Mouse (Mus musculus) myocyte (in vitro differentiated cells): ENCODE measurements at regions not wholly inside any gene's neighbourhood (a gene's known extent, or its start where the extent isn't known, plus 50 kb on each side); places are given as distances from the start of the nearest gene placed in this dataset.

Source experiments
- H3K27me3 ChIP-seq: one replicate; pipeline ENCODE4 v1.6.1; 2011; ENCODE audit not compliant: control insufficient read depth, insufficient read depth, insufficient read length
- H3K36me3 ChIP-seq: one replicate; pipeline ENCODE4 v1.6.1; 2011; ENCODE audit not compliant: control insufficient read depth, insufficient read depth
- H3K4me2 ChIP-seq: one replicate; pipeline ENCODE4 v1.6.1; 2011; ENCODE audit warnings: low read depth, control low read depth
- H3K4me3 ChIP-seq: one replicate; pipeline ENCODE4 v1.5.1; 2011; ENCODE audit warnings: mild to moderate bottlenecking, control low read depth, moderate library complexity
- H3K79me2 ChIP-seq: one replicate; pipeline ENCODE4 v1.6.1; 2011; ENCODE audit not compliant: control insufficient read depth, insufficient read depth
- H3ac ChIP-seq: one replicate; pipeline ENCODE4 v1.6.1; 2011; ENCODE audit not compliant: control insufficient read depth, insufficient read length
- CEBPB ChIP-seq: IDR thresholded peaks from 2 replicates; pipeline ENCODE4 v1.6.1; 2011; ENCODE audit warnings: mild to moderate bottlenecking, moderate library complexity; ENCODE audit not compliant: poor library complexity, insufficient read depth, severe bottlenecking
- E2F4 ChIP-seq: IDR thresholded peaks from one replicate; pipeline ENCODE4 v1.6.1; 2011; ENCODE audit warnings: mild to moderate bottlenecking, control low read depth, moderate library complexity; ENCODE audit not compliant: insufficient read depth
- MAX ChIP-seq: IDR thresholded peaks from one replicate; pipeline ENCODE4 v1.6.1; 2011; ENCODE audit warnings: low read depth, mild to moderate bottlenecking, control low read depth
- MYOD1 ChIP-seq, 3 experiments: IDR thresholded peaks; one replicate each; pipeline ENCODE4 v1.6.1; 2011; ENCODE audit warnings: control low read depth in 2 of 3, low read depth in 2 of 3, mild to moderate bottlenecking in 2 of 3, moderate library complexity in 1 of 3; ENCODE audit not compliant: insufficient read length in 2 of 3, control insufficient read depth in 1 of 3
- MYOG ChIP-seq, 3 experiments: IDR thresholded peaks; one replicate each; pipeline ENCODE4 v1.6.1; 2011; ENCODE audit warnings: control low read depth in 2 of 3, low read depth in 2 of 3, mild to moderate bottlenecking in 2 of 3; ENCODE audit not compliant: insufficient read length in 2 of 3, control insufficient read depth in 1 of 3, insufficient read depth in 1 of 3
- POLR2A ChIP-seq: IDR thresholded peaks from one replicate; pipeline ENCODE4 v1.6.1; 2011; ENCODE audit warnings: low read depth, mild to moderate bottlenecking, control low read depth, moderate library complexity; ENCODE audit not compliant: insufficient read length
- POLR2AphosphoS2 ChIP-seq: IDR thresholded peaks from one replicate; pipeline ENCODE4 v1.6.1; 2011; ENCODE audit warnings: low read depth, control low read depth; ENCODE audit not compliant: insufficient read length
- REST ChIP-seq: IDR thresholded peaks from one replicate; pipeline ENCODE4 v1.6.1; 2011; ENCODE audit warnings: mild to moderate bottlenecking, control low read depth, moderate library complexity; ENCODE audit not compliant: insufficient read depth, insufficient read length
- SRF ChIP-seq: IDR thresholded peaks from one replicate; pipeline ENCODE4 v1.6.1; 2011; ENCODE audit warnings: low read depth; ENCODE audit not compliant: control insufficient read depth, insufficient read length
- TCF12 ChIP-seq: IDR thresholded peaks from one replicate; pipeline ENCODE4 v1.6.1; 2011; ENCODE audit warnings: mild to moderate bottlenecking, control low read depth; ENCODE audit not compliant: poor library complexity, insufficient read depth, severe bottlenecking
- TCF3 ChIP-seq: IDR thresholded peaks from one replicate; pipeline ENCODE4 v1.6.1; 2011; ENCODE audit warnings: low read depth, control low read depth; ENCODE audit not compliant: insufficient read length
- USF1 ChIP-seq: IDR thresholded peaks from one replicate; pipeline ENCODE4 v1.6.1; 2011; ENCODE audit warnings: low read depth, mild to moderate bottlenecking, control low read depth, moderate library complexity

DNA sequence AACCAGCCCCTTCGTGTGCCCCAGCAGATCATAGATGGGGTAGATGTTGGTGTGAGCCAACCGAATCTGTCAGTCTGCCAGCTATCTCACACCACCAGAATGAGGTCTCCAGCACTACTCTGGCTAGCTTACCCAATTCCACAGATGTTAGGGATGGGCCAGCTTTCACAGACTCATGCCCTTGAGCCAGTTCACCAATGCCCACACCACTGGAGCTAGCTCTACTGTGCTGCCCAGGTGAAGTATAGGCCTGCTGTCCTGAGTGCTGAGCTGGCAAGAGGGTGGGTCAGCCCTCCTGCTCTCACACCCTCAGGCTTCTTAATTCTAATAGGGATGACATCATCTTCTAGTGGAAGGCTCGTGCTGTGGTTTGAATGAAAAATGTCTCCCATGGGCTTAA is 201.5 kb upstream of the Kdm8 start:
- Histone ChIP-seq H3K79me2 (no peaks in the 10 kb centered on the region), H3K27me3 (no peaks in the 10 kb centered on the region), H3K36me3 (no peaks in the 10 kb centered on the region), H3K4me3 (no peak overlapping the region), H3ac (no peak overlapping the region), H3K4me2 (no peak overlapping the region)
- TF ChIP-seq POLR2A (no peak), MAX (no peak)

DNA sequence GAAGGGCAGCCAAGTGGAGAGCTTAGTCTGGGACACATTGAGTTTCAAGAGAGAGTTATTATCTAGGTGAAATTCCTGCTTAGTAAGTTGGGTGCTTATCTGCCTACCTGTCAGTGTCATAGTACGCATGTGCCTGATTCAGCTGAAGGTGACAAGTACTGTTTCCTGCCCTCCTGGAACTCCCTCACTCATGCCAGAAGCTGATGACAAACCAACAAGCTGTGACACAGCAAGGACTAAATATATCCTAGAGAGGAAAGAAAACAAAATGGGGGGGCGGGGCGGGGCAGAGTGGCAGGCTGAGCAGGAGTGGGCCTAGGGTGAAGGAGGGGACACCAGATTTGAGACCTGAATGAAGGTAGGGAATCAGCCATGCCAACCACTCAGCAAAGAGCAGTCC is 196.1 kb upstream of the Kdm8 start:
- no peak overlapping the region for H3K4me2 ChIP-seq
- TF ChIP-seq REST (no peak), CEBPB (no peak), TCF3 (no peak), TCF12 (no peak), MAX (no peak), POLR2A (no peak), SRF (no peak), E2F4 (no peak), MYOG (IDR thresholded peaks at IDR 0.05; ENCODE audit: control insufficient read depth in 1 of 3, insufficient read depth in 1 of 3, insufficient read length in 2 of 3, low read depth in 2 of 3) (no peak), MYOD1 (IDR thresholded peaks at IDR 0.05; ENCODE audit: control insufficient read depth in 1 of 3, insufficient read length in 2 of 3, low read depth in 2 of 3) (no peak), POLR2AphosphoS2 (no peak), USF1 (no peak)
- H3K27me3 ChIP-seq, result no peaks in the 10 kb centered on the region
- no peaks in the 10 kb centered on the region for H3K79me2 ChIP-seq
- no peak overlapping the region for H3K4me3 ChIP-seq
- no peaks in the 10 kb centered on the region for H3K36me3 ChIP-seq
- H3ac ChIP-seq, result no peak overlapping the region

DNA sequence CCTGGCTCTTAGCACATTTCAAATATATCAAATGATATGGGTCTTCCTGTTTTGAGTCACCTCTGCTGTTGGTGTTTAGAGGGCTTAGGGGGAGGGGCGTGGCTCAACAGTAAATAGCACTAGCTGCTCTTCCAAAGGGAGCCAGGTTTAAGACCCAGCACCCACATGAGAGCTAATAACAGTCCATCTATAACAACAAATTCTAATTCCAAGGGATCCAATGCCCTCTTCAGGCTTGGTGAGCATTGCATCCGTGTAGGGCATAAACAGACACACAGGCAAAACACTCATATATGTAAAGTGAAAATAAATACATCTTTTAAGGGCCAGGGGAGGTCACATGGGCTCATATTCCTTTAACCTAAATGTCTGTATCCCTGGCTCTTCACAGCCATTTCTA is 194.1 kb upstream of the Kdm8 start:
- TF ChIP-seq E2F4 (no peak), USF1 (no peak), POLR2AphosphoS2 (no peak), MYOG (IDR thresholded peaks at IDR 0.05; ENCODE audit: control insufficient read depth in 1 of 3, insufficient read depth in 1 of 3, insufficient read length in 2 of 3, low read depth in 2 of 3) (no peak), SRF (no peak), MYOD1 (IDR thresholded peaks at IDR 0.05; ENCODE audit: control insufficient read depth in 1 of 3, insufficient read length in 2 of 3, low read depth in 2 of 3) (no peak), MAX (no peak), CEBPB (no peak), TCF12 (no peak), REST (no peak), POLR2A (no peak), TCF3 (no peak)
- Histone ChIP-seq H3K36me3 (no peaks in the 10 kb centered on the region), H3ac (no peak overlapping the region), H3K27me3 (no peaks in the 10 kb centered on the region), H3K4me2 (no peak overlapping the region), H3K4me3 (no peak overlapping the region), H3K79me2 (no peaks in the 10 kb centered on the region)

DNA sequence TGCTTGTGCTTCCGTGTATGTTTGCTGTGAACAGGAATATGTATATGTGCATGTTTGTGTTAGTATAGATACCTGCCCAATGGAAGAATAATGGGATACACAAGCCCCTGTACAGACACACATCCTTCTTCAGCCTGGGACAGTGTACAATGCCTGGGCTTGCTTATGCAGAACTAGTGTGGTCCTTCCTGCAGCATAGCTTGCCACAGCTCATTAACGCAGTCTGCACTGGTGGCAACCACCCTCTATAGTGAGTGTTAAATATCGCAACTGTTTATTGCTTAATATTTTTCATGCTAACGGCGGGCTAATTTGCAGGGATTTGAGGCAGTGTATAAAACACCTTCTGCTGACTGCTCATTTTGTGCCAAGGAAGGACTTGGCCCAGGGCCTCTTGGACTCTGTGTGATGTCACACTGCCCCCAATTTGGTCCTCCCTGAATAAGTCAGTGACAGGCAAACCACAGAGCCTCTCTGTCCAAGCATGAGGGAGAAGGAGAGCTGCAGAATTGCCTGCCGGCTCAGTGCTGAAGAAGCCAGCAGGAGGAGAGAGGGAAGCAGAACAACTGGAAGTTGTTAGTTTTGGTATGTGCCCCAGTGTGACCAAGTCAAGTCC is 193.4 kb upstream of the Kdm8 start:
- Histone ChIP-seq H3K36me3 (no peaks in the 10 kb centered on the region), H3K4me2 (no peak overlapping the region), H3ac (no peak overlapping the region), H3K4me3 (no peak overlapping the region), H3K79me2 (no peaks in the 10 kb centered on the region), H3K27me3 (no peaks in the 10 kb centered on the region)
- TF ChIP-seq TCF3, result no peak
- TF ChIP-seq POLR2A, result no peak
- no peak for TF ChIP-seq REST
- TF ChIP-seq POLR2AphosphoS2, result no peak
- TF ChIP-seq MYOG (IDR thresholded peaks at IDR 0.05; ENCODE audit: control insufficient read depth in 1 of 3, insufficient read depth in 1 of 3, insufficient read length in 2 of 3, low read depth in 2 of 3), result no peak
- no peak for TF ChIP-seq USF1
- TF ChIP-seq MAX, result no peak
- no peak for TF ChIP-seq SRF
- no peak for TF ChIP-seq CEBPB
- no peak for TF ChIP-seq MYOD1 (IDR thresholded peaks at IDR 0.05; ENCODE audit: control insufficient read depth in 1 of 3, insufficient read length in 2 of 3, low read depth in 2 of 3)
- TF ChIP-seq E2F4, result no peak
- TF ChIP-seq TCF12, result no peak

DNA sequence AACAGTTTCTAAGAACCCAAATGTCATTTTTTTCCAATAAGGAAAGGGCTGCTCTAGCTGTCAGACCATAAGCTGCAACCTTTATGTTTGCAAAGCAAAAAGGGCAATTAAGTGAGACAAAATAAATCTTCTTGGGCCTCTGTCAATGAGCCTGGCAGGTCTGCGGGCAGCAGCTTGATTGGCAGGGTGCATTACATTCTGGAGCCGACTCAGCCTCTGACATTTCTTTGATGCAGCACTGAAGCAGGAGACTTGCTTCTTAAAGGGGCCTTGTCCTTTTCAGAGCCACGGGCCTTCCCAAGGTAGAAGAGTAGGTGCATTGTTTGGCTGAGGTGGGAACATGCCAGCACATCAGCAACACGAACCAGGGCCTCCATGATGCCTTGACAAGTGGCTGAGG is 190.2 kb upstream of the Kdm8 start:
- Histone ChIP-seq H3K4me2 (no peak overlapping the region), H3ac (no peak overlapping the region), H3K36me3 (no peaks in the 10 kb centered on the region), H3K4me3 (no peak overlapping the region), H3K27me3 (no peaks in the 10 kb centered on the region), H3K79me2 (no peaks in the 10 kb centered on the region)
- no peak for TF ChIP-seq TCF3
- no peak for TF ChIP-seq POLR2AphosphoS2
- no peak for TF ChIP-seq MAX
- no peak for TF ChIP-seq E2F4
- TF ChIP-seq POLR2A, result no peak
- no peak for TF ChIP-seq MYOD1 (IDR thresholded peaks at IDR 0.05; ENCODE audit: control insufficient read depth in 1 of 3, insufficient read length in 2 of 3, low read depth in 2 of 3)
- TF ChIP-seq CEBPB, result no peak
- TF ChIP-seq USF1, result no peak
- TF ChIP-seq REST, result no peak
- TF ChIP-seq SRF, result no peak
- no peak for TF ChIP-seq MYOG (IDR thresholded peaks at IDR 0.05; ENCODE audit: control insufficient read depth in 1 of 3, insufficient read depth in 1 of 3, insufficient read length in 2 of 3, low read depth in 2 of 3)
- TF ChIP-seq TCF12, result no peak
